Mouse (Mus musculus) lung, embryonic 14.5 days (tissue): ENCODE results near the gene Dnajc13. TPM values are rescaled to one million over a fixed set of nuclear protein-coding genes. Genes with fewer than 3 reads are reported as not detected.

Experiments used
- ATAC-seq: fragments of 200-750 bp; cut with Nextera tagmentation; 2 replicates; pipeline ENCODE4 v1.8.0; 2017; ENCODE audit warnings: mild to moderate bottlenecking, moderate TSS enrichment, moderate library complexity; ENCODE audit not compliant: insufficient read depth
- DNase-seq: peaks from one replicate; pipeline ENCODE4 v3.0.0-alpha.2; 2015
- H3K27ac ChIP-seq: fragments of 300-500 bp; sonication (generic); 2 replicates; pipeline ENCODE4 v1.5.1; 2014; ENCODE audit warnings: low read depth, mild to moderate bottlenecking, moderate library complexity
- H3K27me3 ChIP-seq: fragments of 300-500 bp; sonication (generic); 2 replicates; pipeline ENCODE4 v1.6.1; 2014; ENCODE audit warnings: low read length, control low read depth; ENCODE audit not compliant: insufficient read depth
- H3K36me3 ChIP-seq: fragments of 300-500 bp; sonication (generic); 2 replicates; pipeline ENCODE4 v1.6.1; 2014; ENCODE audit warnings: control low read depth; ENCODE audit not compliant: insufficient read depth
- H3K4me1 ChIP-seq: fragments of 300-500 bp; sonication (generic); 2 replicates; pipeline ENCODE4 v1.6.1; 2014; ENCODE audit warnings: antibody characterized with exemption, control low read depth; ENCODE audit not compliant: insufficient read depth
- H3K4me2 ChIP-seq: fragments of 300-500 bp; sonication (generic); 2 replicates; pipeline ENCODE4 v1.6.1; 2014; ENCODE audit warnings: mild to moderate bottlenecking
- H3K4me3 ChIP-seq: fragments of 300-500 bp; sonication (generic); 2 replicates; pipeline ENCODE4 v1.5.1; 2014; ENCODE audit warnings: low read depth, low read length
- H3K9ac ChIP-seq: fragments of 300-500 bp; sonication (generic); 2 replicates; pipeline ENCODE4 v1.6.1; 2014
- H3K9me3 ChIP-seq: fragments of 300-500 bp; sonication (generic); 2 replicates; pipeline ENCODE4 v1.6.1; 2016; ENCODE audit warnings: low read depth, low read length, control low read depth
- CTCF ChIP-seq: IDR thresholded peaks from 2 replicates; pipeline ENCODE4 v1.5.1; 2016; ENCODE audit warnings: antibody characterized with exemption, low read depth
- WGBS: fragments of 180-500 bp; shearing (Covaris S2); extraction: QIAGEN DNeasy Blood & Tissue Kit; methylation state at CpG from one replicate; pipeline ENCODE4 v1.1.7; 2014; 5-methylcytosine and 5-hydroxymethylcytosine counted together
- polyA plus RNA-seq: library from polyadenylated mRNA; unstranded; fragments of >200 nt; fragmentation: Nextera tagmentation; extraction: Ambion mirVana; gene quantifications from 2 replicates; pipeline ENCODE4 v1.2.1, GENCODE M21; 2014

The Dnajc13 gene
- polyA plus RNA-seq, 1 experiment from 2014 or later, result 25.0 TPM

GRCm38 (mm10) chr9:104254408-104255180 lies 8.1 kb downstream of the Dnajc13 start:
- Histone ChIP-seq H3K9ac (no peak overlapping the region), H3K36me3 (no peaks in the 10 kb centered on the region), H3K4me1 (no peaks in the 10 kb centered on the region), H3K27me3 (no peaks in the 10 kb centered on the region), H3K4me3 (no peak overlapping the region), H3K9me3 (no peaks in the 10 kb centered on the region), H3K4me2 (no peak overlapping the region), H3K27ac (no peak overlapping the region)
- WGBS, result 70% methylated on average over 9 of the region's 9 CpGs
- no peak for TF ChIP-seq CTCF
- ATAC-seq (no peak), DNase-seq (no peak)

DNA sequence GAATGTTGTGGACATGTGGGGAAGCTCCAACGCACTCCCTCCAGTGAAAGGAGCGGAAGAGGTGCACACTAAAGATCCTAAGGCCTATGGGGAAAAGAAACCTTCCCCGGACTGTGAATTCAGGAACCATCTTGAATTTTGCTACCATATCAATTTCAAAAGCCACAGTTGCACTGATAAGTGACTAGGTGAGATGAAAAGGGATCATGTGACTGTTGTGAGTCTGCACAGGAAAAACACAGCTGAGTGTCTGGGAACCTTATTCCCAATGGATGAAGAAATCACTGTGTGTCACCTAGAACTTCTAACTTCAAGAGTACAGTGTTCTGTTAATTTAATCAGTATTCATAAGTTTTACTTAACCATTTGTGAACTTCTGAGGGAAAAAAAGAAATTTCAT lies 10.1 kb downstream of the Dnajc13 start:
- H3K4me1 ChIP-seq, result no peaks in the 10 kb centered on the region
- no peaks in the 10 kb centered on the region for H3K36me3 ChIP-seq
- no peak overlapping the region for H3K9ac ChIP-seq
- no peaks in the 10 kb centered on the region for H3K9me3 ChIP-seq
- ATAC-seq, result no peak
- 96% methylated on average over 3 of the region's 3 CpGs for WGBS
- no peak overlapping the region for H3K4me3 ChIP-seq
- H3K27me3 ChIP-seq, result no peaks in the 10 kb centered on the region
- no peak overlapping the region for H3K27ac ChIP-seq
- no peak for TF ChIP-seq CTCF
- no peak for DNase-seq
- H3K4me2 ChIP-seq, result no peak overlapping the region

DNA sequence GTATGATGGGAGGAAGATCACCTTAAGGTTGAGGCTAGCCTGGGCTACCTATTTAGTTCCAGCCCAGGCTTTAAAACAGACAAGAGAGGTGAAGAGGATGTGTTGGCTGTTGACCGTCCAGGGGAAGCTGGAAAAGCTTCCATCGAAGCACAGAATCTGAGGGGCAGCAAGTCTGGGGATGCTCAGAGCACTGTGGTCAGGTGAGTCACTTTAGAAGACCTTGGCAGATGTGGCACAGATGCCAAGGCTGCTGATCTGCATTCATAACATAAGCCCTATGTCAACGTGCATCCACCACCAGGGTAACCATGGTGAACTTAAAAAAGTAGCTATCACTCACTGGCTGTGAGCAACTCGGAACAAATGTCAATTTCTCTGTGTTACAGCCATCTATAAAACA lies 11.0 kb downstream of the Dnajc13 start:
- Histone ChIP-seq H3K27me3 (no peaks in the 10 kb centered on the region), H3K27ac (no peak overlapping the region), H3K4me2 (no peak overlapping the region), H3K4me1 (no peaks in the 10 kb centered on the region), H3K9me3 (no peaks in the 10 kb centered on the region), H3K36me3 (no peaks in the 10 kb centered on the region), H3K9ac (no peak overlapping the region), H3K4me3 (no peak overlapping the region)
- 94% methylated on average over 4 of the region's 4 CpGs for WGBS
- no peak for TF ChIP-seq CTCF
- no peak for DNase-seq
- ATAC-seq, result no peak

DNA sequence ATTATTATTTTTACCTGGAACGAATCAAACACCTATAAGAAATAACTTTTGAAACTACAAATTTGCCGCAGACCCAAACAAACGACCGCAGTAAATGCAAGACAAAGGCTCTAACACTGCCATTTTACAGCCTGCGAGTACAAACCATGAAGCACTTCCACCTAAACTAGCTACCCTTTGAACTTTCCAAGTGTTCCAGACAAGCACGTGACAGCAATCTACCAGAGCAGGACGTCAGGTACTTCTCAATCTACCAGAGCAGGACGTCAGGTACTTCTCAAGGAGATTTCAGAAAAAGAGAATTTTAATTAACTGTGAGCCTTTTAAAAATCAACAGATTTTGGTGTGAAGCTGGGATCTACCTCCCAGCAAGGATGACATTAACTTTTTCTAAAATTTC lies 11.6 kb downstream of the Dnajc13 start:
- Histone ChIP-seq H3K36me3 (no peaks in the 10 kb centered on the region), H3K27me3 (no peaks in the 10 kb centered on the region), H3K4me2 (no peak overlapping the region), H3K9me3 (no peaks in the 10 kb centered on the region), H3K9ac (no peak overlapping the region), H3K4me1 (no peaks in the 10 kb centered on the region), H3K27ac (no peak overlapping the region), H3K4me3 (no peak overlapping the region)
- WGBS, result 72% methylated on average over 8 of the region's 8 CpGs
- no peak for DNase-seq
- ATAC-seq, result no peak
- TF ChIP-seq CTCF, result no peak

DNA sequence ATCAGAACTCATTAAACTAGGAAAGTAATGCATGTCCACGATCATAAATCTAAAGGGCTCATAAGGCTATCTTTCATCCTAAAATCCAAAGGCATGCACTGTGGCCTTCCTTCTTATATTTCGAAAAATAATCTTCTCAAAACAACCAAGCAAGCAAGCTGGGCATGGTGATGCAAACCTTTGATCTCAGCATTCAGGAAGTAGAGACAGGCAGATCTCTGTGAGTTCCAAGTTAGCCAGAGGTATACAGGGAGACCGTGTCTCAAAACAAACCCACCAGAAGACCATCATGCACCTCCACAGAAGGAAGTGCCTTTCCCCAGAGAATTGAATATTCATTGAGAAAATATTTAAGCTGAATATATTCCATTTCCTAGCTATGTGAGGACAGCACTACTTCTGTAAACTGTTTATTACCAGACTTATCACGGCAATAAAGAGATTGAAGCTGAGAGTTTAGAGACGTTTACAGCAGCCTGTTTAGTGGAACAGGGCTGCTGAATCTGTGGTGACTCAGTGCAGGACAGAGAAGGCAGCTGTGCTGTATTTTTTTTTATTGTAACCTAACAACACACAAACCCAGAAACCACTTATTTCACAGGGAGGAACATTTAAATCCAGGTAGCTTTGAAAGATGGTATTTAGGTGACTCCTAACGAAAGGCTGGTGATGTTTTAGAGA lies 15.3 kb downstream of the Dnajc13 start:
- no peak overlapping the region for H3K9ac ChIP-seq
- H3K27ac ChIP-seq, result no peak overlapping the region
- no peak overlapping the region for H3K4me2 ChIP-seq
- H3K27me3 ChIP-seq, result no peaks in the 10 kb centered on the region
- no peaks in the 10 kb centered on the region for H3K9me3 ChIP-seq
- WGBS, result 66% methylated on average over 6 of the region's 6 CpGs
- H3K4me1 ChIP-seq, result no peaks in the 10 kb centered on the region
- no peak for TF ChIP-seq CTCF
- H3K4me3 ChIP-seq, result no peak overlapping the region
- no peaks in the 10 kb centered on the region for H3K36me3 ChIP-seq
- DNase-seq (no peak), ATAC-seq (no peak)

DNA sequence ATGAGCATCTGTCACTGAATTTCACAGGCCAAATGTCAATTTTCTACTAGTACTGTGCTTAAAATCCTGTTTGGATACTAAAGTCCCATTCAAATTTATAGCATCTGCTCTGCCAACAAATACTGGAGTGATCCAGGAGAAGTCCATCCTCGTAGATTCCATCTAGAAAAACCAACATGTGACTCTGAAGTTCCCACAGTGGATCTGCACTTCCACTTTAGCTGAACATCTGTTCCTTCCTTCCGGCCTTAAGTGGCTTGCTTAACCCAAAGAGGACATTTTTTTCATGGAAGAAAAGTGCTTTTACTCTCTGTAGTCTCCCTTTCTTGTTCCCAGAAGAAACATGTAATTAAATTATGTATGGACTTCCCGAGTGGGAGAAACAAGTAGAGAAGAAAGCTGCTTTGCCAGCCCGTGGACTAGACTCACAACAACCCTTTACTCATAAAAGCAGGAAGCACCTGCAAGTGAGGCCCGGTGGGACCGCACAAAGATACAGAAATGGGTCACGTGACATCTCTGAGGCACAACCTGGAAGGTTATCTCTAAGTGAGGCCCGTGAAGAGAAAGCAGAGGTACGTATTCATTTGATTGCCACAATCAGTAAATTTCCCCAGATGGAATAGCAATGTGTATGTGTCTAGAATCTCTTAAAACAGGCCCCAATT lies 18.8 kb downstream of the Dnajc13 start:
- Histone ChIP-seq H3K4me2 (no peak overlapping the region), H3K36me3 (no peaks in the 10 kb centered on the region; the same call in 1 of the 2 replicates), H3K27ac (no peak overlapping the region), H3K4me1 (no peaks in the 10 kb centered on the region), H3K9me3 (no peaks in the 10 kb centered on the region), H3K9ac (no peak overlapping the region), H3K4me3 (no peak overlapping the region), H3K27me3 (no peaks in the 10 kb centered on the region)
- no peak for ATAC-seq
- no peak for DNase-seq
- WGBS, result 79% methylated on average over 9 of the region's 9 CpGs
- TF ChIP-seq CTCF, result no peak

DNA sequence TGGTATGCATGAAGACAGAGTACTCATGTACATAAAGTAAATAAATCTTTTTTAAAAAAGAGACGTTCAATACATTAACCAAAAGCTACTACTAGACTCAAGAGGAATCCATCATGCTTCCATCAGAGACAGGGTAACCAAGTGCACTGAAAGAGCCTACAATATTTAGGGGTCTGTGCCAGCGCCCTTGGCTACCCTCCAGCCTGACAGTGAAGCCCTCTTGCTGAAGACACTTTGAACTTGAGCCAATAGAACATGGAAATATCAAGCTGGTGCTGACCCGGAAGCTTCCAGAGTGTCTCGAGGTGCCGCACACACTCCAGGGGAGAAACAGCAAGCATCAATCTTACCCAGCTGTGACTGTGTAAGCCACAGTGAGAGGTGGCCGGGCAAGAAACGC lies 22.6 kb downstream of the Dnajc13 start:
- H3K9me3 ChIP-seq, result no peaks in the 10 kb centered on the region
- no peak overlapping the region for H3K4me2 ChIP-seq
- H3K27me3 ChIP-seq, result no peaks in the 10 kb centered on the region
- H3K4me1 ChIP-seq, result no peaks in the 10 kb centered on the region
- H3K9ac ChIP-seq, result no peak overlapping the region
- no peak for TF ChIP-seq CTCF
- peaks cover 26% of the 10 kb centered on the region for H3K36me3 ChIP-seq
- ATAC-seq (no peak), DNase-seq (no peak)
- no peak overlapping the region for H3K4me3 ChIP-seq
- no peak overlapping the region for H3K27ac ChIP-seq
- whole genome bisulfite sequencing, result 85% methylated on average over 7 of the region's 7 CpGs
